ENCODE assay signal across 8 mouse cellular contexts in genomic region chr17:46160686-46161085, GRCm38 (mm10). TPM values are rescaled to one million over a fixed set of nuclear protein-coding genes. Genes with fewer than 3 reads are reported as not detected.
A peak's percentile ranks its signal among the peaks of the same experiment; 100 is the strongest.
DNase-seq lines count a peak whose midpoint lies in the region; ATAC-seq and TF ChIP-seq lines count a peak whose summit lies in the region.

Gene Gtpbp2 (plus strand): TSS chr17:46161032.

- H3K27ac ChIP-seq in bone marrow, adult 2 months (ENCODE audit: control insufficient read depth, insufficient read depth, low read depth, low read length, poor library complexity): peak within 1 kb of the TSS; percentile 93
- peak within 1 kb of the TSS; percentile 94 for H3K27ac ChIP-seq in embryonic facial prominence, embryonic 15.5 days (replicated peaks)
- peak within 1 kb of the TSS; percentile 61 for H3K27ac ChIP-seq in limb, embryonic 14.5 days (replicated peaks; ENCODE audit: low read depth, low read length)
- peak within 1 kb of the TSS; percentile 79 for H3K27ac ChIP-seq in midbrain, postnatal 0 days (ENCODE audit: low read depth, low read length)

- peak; percentile 95 for ATAC-seq in embryonic facial prominence, embryonic 15.5 days (ENCODE audit: insufficient number of reproducible peaks, low FRiP score, low TSS enrichment, low read depth)
- peak; percentile 94 for ATAC-seq in limb, embryonic 14.5 days (ENCODE audit: low FRiP score, low read depth)
- peak; percentile 95 for ATAC-seq in midbrain, postnatal 0 days (ENCODE audit: low FRiP score)

- TF ChIP-seq CTCF in bone marrow, adult 2 months (IDR thresholded peaks at IDR 0.05; ENCODE audit: control insufficient read depth, insufficient read depth, low read length): no peak
- TF ChIP-seq CTCF in midbrain, postnatal 0 days (IDR thresholded peaks at IDR 0.05): no peak

- H3K4me3 ChIP-seq in bone marrow, adult 2 months (replicated peaks; ENCODE audit: control insufficient read depth, low read depth, low read length): peak within 1 kb of the TSS; percentile 83
- H3K4me3 ChIP-seq in embryonic facial prominence, embryonic 15.5 days (replicated peaks): peak within 1 kb of the TSS; percentile 86
- H3K4me3 ChIP-seq in limb, embryonic 14.5 days (replicated peaks; ENCODE audit: low read length): peak within 1 kb of the TSS; percentile 82
- peak within 1 kb of the TSS; percentile 66 for H3K4me3 ChIP-seq in midbrain, postnatal 0 days (ENCODE audit: low read depth, low read length)

- H3K9ac ChIP-seq in embryonic facial prominence, embryonic 15.5 days: peak within 1 kb of the TSS; percentile 79
- H3K9ac ChIP-seq in limb, embryonic 14.5 days (ENCODE audit: low read depth, low read length, severe bottlenecking): peak within 1 kb of the TSS; percentile 82
- peak within 1 kb of the TSS; percentile 75 for H3K9ac ChIP-seq in midbrain, postnatal 0 days (replicated peaks; ENCODE audit: low read length, poor library complexity, severe bottlenecking)

- DNase-seq in A20 (ENCODE audit: low read depth, low spot score): peak; percentile 99
- DNase-seq in heart, adult 8-10 months (ENCODE audit: low spot score): peak; percentile 99
- DNase-seq in kidney, adult 9 months: peak; percentile 100
- DNase-seq in limb, embryonic 14.5 days (ENCODE audit: low spot score): peak; percentile 100
- DNase-seq in midbrain, postnatal 0 days (ENCODE audit: low spot score): peak; percentile 100
- peak; percentile 94 to 95 for DNase-seq in spleen, postnatal 4 days (ENCODE audit: low spot score in 2 of 2)

- no peaks in the 10 kb centered on the region for H3K9me3 ChIP-seq in embryonic facial prominence, embryonic 15.5 days (replicated peaks)
- no peaks in the 10 kb centered on the region for H3K9me3 ChIP-seq in limb, embryonic 14.5 days (ENCODE audit: control insufficient read depth, low read length)
- no peaks in the 10 kb centered on the region for H3K9me3 ChIP-seq in midbrain, postnatal 0 days (ENCODE audit: low read length)

- peaks cover 3% of the 10 kb centered on the region for H3K4me1 ChIP-seq in bone marrow, adult 2 months (ENCODE audit: control insufficient read depth, insufficient read depth, low read length)
- peaks cover 18% of the 10 kb centered on the region for H3K4me1 ChIP-seq in embryonic facial prominence, embryonic 15.5 days
- H3K4me1 ChIP-seq in limb, embryonic 14.5 days (ENCODE audit: control insufficient read depth, insufficient read depth, low read length): peaks cover 16% of the 10 kb centered on the region
- 0 out of 2 replicates have a peak, but pooled peaks cover 3% of the 10 kb centered on the region for H3K4me1 ChIP-seq in midbrain, postnatal 0 days (ENCODE audit: insufficient read depth, low read length)

- under 1% methylated on average over 23 of the region's 23 CpGs for WGBS in bone marrow, adult 2 months
- under 1% methylated on average over 23 of the region's 23 CpGs for WGBS in embryonic facial prominence, embryonic 15.5 days
- WGBS in limb, embryonic 14.5 days: 3% methylated on average over 22 of the region's 23 CpGs
- WGBS in midbrain, postnatal 0 days: under 1% methylated on average over 23 of the region's 23 CpGs

- H3K27me3 ChIP-seq in embryonic facial prominence, embryonic 15.5 days: no peaks in the 10 kb centered on the region
- no peaks in the 10 kb centered on the region for H3K27me3 ChIP-seq in limb, embryonic 14.5 days (ENCODE audit: control insufficient read depth, insufficient read depth, low read length)
- H3K27me3 ChIP-seq in midbrain, postnatal 0 days (ENCODE audit: insufficient read depth, low read length): no peaks in the 10 kb centered on the region

- peak within 1 kb of the TSS; percentile 83 for H3K4me2 ChIP-seq in embryonic facial prominence, embryonic 15.5 days (replicated peaks)
- peak within 1 kb of the TSS; percentile 92 for H3K4me2 ChIP-seq in limb, embryonic 14.5 days (replicated peaks; ENCODE audit: low read depth, low read length, severe bottlenecking)
- H3K4me2 ChIP-seq in midbrain, postnatal 0 days (ENCODE audit: low read depth, low read length, poor library complexity, severe bottlenecking): peak within 1 kb of the TSS; percentile 84

- H3K36me3 ChIP-seq in embryonic facial prominence, embryonic 15.5 days: peaks cover 20% of the 10 kb centered on the region
- peaks cover 20% of the 10 kb centered on the region for H3K36me3 ChIP-seq in limb, embryonic 14.5 days (ENCODE audit: control insufficient read depth, insufficient read depth, low read length)
- peaks cover 17% of the 10 kb centered on the region for H3K36me3 ChIP-seq in midbrain, postnatal 0 days (ENCODE audit: insufficient read depth, low read length)

- peak; percentile 63; the same call in 1 of the 2 replicates for TF ChIP-seq POLR2A in bone marrow, adult 2 months (IDR thresholded peaks at IDR 0.05; ENCODE audit: borderline replicate concordance, control insufficient read depth, low read depth, low read length)
- TF ChIP-seq POLR2A in limb, embryonic 14.5 days (IDR thresholded peaks at IDR 0.05; ENCODE audit: borderline replicate concordance, extremely low read depth, insufficient read depth, insufficient read length): peak; percentile 21; the same call in 1 of the 2 replicates

RNA-seq across cellular contexts. Expression of gene Gtpbp2, which starts in this region (rescaled TPM):
- 194 and 345 TPM in 2 replicates for polyA plus RNA-seq in bone marrow, adult 2 months (2011; ENCODE audit: insufficient read depth, insufficient read length, low replicate concordance, missing spikeins)
- polyA plus RNA-seq in embryonic facial prominence, embryonic 15.5 days (2015; fragmentation: Nextera tagmentation; extraction: Ambion mirVana): 43.3 and 45.4 TPM in 2 replicates
- total RNA-seq in heart, adult 8-10 months (2022): 10 to 100 TPM; 55.8 to 74.5 (median 59.0) TPM
- polyA plus RNA-seq in limb, embryonic 14.5 days (2012; rRNA removed): 166 and 177 TPM in 2 replicates
- polyA plus RNA-seq in limb, embryonic 14.5 days (2014; fragmentation: Nextera tagmentation; extraction: Ambion mirVana): 29.8 and 38.3 TPM in 2 replicates
- 72.3 and 82.2 TPM in 2 replicates for total RNA-seq in midbrain, postnatal 0 days (2014; rRNA removed)
- polyA plus RNA-seq in midbrain, postnatal 0 days (2015; fragmentation: Nextera tagmentation; extraction: Ambion mirVana): 25.9 TPM in 2 replicates

Comparison
In these comparisons a context has a peak if more than half of its experiments do, and no peak if none do; other contexts are left out.
1. Peak in every context shown above with its lines: DNase-seq, ATAC-seq, H3K4me3 ChIP-seq and H3K27ac ChIP-seq.